Mouse (Mus musculus) cortical plate, adult 2 months (tissue): ENCODE data around the gene Vmn2r85.

Source experiments
- CTCF ChIP-seq: fragments of 200-500 bp; IDR thresholded peaks from 2 replicates; pipeline ENCODE4 v1.5.1; 2011; ENCODE audit warnings: mild to moderate bottlenecking, control low read depth, low read length; ENCODE audit not compliant: insufficient read depth; ENCODE audit errors: extremely low read depth
- POLR2A ChIP-seq: fragments of 200-500 bp; IDR thresholded peaks from 2 replicates; pipeline ENCODE4 v1.6.1; 2011; ENCODE audit warnings: mild to moderate bottlenecking, low read length, control low read depth; ENCODE audit not compliant: insufficient read depth; ENCODE audit errors: extremely low read depth

- no peak for TF ChIP-seq CTCF
- TF ChIP-seq POLR2A: no peak
Measured at GRCm38 (mm10) chr10:130372491-130373173, 56.9 kb downstream of the Vmn2r85 start.
